Mouse (Mus musculus) liver, embryonic 13.5 days (tissue): ENCODE measurements around the gene Rab32. TPM values are rescaled to one million over a fixed set of nuclear protein-coding genes. Genes with fewer than 3 reads are reported as not detected.

Source experiments
- polyA plus RNA-seq: library from polyadenylated mRNA; unstranded; fragments of >200 nt; fragmentation: Nextera tagmentation; extraction: Ambion mirVana; gene quantifications from 2 replicates; pipeline ENCODE4 v1.2.1, GENCODE M21; 2015

Rab32 gene
- polyA plus RNA-seq, 1 experiment from 2014 or later, result 20.3 TPM

Other genes with a start within 250 kb of the Rab32 start
- gene Adgb, start 85.9 kb downstream of the Rab32 start, polyA plus RNA-seq, result 0.25 and 0.27 TPM in 2 replicates
- gene Gm10944, start 123.1 kb upstream of the Rab32 start, polyA plus RNA-seq, result not detected in 2 replicates